Mouse (Mus musculus) C2C12 (cell line): Measurements from ENCODE around the gene Proca1. TPM values are rescaled to one million over a fixed set of nuclear protein-coding genes. Genes with fewer than 3 reads are reported as not detected.

Experiments
- H3K27me3 ChIP-seq: one replicate; pipeline ENCODE4 v1.6.1; 2011; ENCODE audit not compliant: control insufficient read depth, insufficient read depth, insufficient read length
- H3K36me3 ChIP-seq: one replicate; pipeline ENCODE4 v1.6.1; 2011; ENCODE audit not compliant: control insufficient read depth, insufficient read depth
- H3K4me3 ChIP-seq: one replicate; pipeline ENCODE4 v1.5.1; 2011; ENCODE audit warnings: mild to moderate bottlenecking, control low read depth; ENCODE audit not compliant: poor library complexity, insufficient read depth, severe bottlenecking
- H3K79me2 ChIP-seq: one replicate; pipeline ENCODE4 v1.6.1; 2011; ENCODE audit not compliant: control insufficient read depth, insufficient read depth
- H3K79me3 ChIP-seq: one replicate; pipeline ENCODE4 v1.6.1; 2011; ENCODE audit warnings: low read depth, control low read depth
- H3ac ChIP-seq: one replicate; pipeline ENCODE3; 2011; ENCODE audit warnings: low read depth; ENCODE audit not compliant: control insufficient read depth, insufficient read length
- CEBPB ChIP-seq: IDR thresholded peaks from one replicate; pipeline ENCODE4 v1.6.1; 2011; ENCODE audit warnings: low read depth, mild to moderate bottlenecking, control low read depth, moderate library complexity
- CTCF ChIP-seq: IDR thresholded peaks from one replicate; pipeline ENCODE4 v1.5.1; 2011; ENCODE audit not compliant: control insufficient read depth, insufficient read depth, insufficient read length
- FOSL1 ChIP-seq: IDR thresholded peaks from one replicate; pipeline ENCODE4 v1.8.0; 2011; ENCODE audit warnings: mild to moderate bottlenecking, low read length; ENCODE audit not compliant: poor library complexity, insufficient read depth, severe bottlenecking
- MAX ChIP-seq: IDR thresholded peaks from one replicate; pipeline ENCODE4 v1.6.1; 2011; ENCODE audit warnings: mild to moderate bottlenecking, control low read depth
- MYOD1 ChIP-seq: IDR thresholded peaks from one replicate; pipeline ENCODE4 v1.6.1; 2011; ENCODE audit warnings: low read depth; ENCODE audit not compliant: control insufficient read depth, insufficient read length
- MYOG ChIP-seq: IDR thresholded peaks from one replicate; pipeline ENCODE4 v1.6.1; 2011; ENCODE audit not compliant: control insufficient read depth, insufficient read length; ENCODE audit errors: extremely low read depth
- USF1 ChIP-seq: IDR thresholded peaks from one replicate; pipeline ENCODE4 v1.6.1; 2011; ENCODE audit warnings: low read depth, mild to moderate bottlenecking, control low read depth, moderate library complexity
- polyA plus RNA-seq: library from polyadenylated mRNA; unstranded; fragments of >200 nt; fragmentation: generic; extraction: Trizol; gene quantifications from one replicate; pipeline ENCODE4 v1.2.1, GENCODE M21; 2012; ENCODE audit warnings: missing spikeins

Gene Proca1
- polyA plus RNA-seq, 1 experiment: 0.18 TPM

DNA sequence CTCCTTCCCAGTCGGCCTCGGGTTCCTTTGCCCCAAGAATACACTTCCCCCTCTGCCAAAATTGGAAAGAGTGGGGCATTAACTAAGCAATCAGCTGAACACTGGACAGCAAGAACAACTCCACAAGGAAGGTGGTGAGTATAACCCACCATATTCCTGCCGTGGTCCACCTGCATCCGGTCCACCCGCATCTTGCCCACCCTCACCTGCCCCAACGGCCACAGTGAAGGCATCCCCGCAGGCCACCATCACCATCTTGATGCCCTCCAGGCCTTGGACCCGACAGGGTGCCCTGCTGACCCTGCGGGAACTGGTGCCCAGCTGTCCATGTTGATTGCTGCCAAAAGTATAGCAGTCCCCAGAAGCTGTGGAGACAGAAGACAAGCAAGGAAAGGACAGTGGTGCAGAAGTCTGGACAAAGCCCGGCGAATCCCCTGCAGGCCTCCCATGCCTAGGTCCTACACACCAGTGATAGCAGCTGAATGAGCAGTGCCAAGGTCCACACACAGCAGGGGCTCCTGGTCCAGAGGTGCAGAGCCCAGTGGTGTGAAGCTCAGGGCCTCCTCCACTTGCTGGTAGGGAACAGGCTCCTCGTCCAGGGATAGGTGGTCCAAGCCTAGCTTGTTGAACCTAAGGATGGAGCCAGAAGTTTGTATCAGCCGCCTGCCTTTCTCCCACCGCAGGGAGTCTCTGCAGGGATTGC, 25.8 kb upstream of the Proca1 start:
- TF ChIP-seq CEBPB: no peak
- no peak for TF ChIP-seq MAX
- TF ChIP-seq FOSL1: no peak
- TF ChIP-seq MYOG: no peak
- TF ChIP-seq USF1: no peak
- no peak for TF ChIP-seq CTCF
- TF ChIP-seq MYOD1: no peak

DNA sequence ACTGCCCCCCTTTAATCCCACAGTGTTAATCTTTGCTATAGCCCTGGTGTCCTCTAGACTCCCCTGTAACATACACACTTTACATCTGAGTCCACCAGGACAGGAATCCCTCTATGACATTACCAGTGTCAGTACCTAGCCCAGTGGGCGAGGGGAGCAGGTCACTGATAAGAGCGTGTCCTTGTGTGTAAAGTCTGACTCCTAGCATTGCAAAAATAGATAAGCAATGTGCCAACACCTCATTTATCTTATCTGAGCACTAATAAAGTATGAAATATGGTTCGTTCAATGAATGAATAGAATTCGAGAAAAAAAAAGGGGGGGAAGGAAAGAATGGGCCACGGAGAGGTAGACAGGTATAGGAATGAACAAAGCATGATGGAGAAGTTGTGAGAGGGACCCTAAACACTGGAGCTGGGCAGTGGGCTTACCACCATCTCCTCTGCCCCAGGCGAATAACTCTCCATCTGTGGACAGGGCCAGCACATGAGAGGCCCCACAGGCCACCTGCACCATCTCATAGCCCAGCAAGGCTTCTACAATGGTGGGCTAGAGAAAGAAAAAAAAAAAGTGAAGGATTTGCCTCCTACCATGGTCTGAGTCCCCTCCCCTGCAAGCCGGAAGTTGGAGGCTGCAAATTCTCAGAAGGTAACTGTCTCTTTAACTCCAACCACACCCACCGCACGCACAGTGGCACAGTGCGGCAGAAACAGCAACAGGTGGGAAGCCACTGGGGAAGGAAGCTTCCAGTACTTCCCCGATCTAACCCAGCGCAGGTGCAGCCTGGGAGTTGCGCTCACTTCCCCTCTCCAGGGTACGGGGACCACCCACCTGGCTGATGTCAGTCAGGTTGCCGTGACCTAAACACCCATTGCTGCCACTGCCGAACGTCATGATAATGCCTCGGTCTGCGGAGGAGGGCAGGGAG, 24.4 kb upstream of the Proca1 start:
- peaks cover 16% of the 10 kb centered on the region for H3K79me2 ChIP-seq
- H3ac ChIP-seq: no peak overlapping the region
- H3K36me3 ChIP-seq: peaks cover 7% of the 10 kb centered on the region
- no peak overlapping the region for H3K4me3 ChIP-seq
- H3K27me3 ChIP-seq: no peaks in the 10 kb centered on the region
- H3K79me3 ChIP-seq: peaks cover 14% of the 10 kb centered on the region
- TF ChIP-seq CEBPB (no peak), FOSL1 (no peak), USF1 (no peak), MYOG (no peak), MAX (no peak), MYOD1 (no peak), CTCF (no peak)

More for the DNA sequence above, 25.8 kb upstream of the Proca1 start:
- Histone ChIP-seq H3K36me3 (peaks cover 16% of the 10 kb centered on the region), H3ac (no peak overlapping the region), H3K79me3 (peaks cover 28% of the 10 kb centered on the region), H3K27me3 (no peaks in the 10 kb centered on the region), H3K4me3 (no peak overlapping the region), H3K79me2 (peaks cover 30% of the 10 kb centered on the region)

DNA sequence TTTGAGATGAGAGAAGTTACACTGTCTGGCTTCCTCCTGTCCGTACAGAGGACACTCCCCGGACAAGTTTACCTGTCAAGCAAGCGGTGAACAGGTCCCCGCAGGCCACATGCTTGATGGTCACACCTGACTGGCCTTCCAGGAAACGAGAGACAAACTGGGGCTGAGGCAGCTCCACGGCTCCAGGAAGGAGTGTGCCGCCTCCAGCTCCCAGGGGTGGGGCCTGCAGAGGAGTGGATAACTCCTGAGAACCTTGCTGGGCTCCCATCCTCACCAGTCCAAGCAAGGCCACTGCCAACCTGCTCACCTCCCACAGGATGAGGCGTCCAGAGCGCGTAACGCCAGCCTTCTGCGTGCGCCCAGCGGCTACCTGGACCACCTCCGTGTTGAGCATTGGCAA, 22.9 kb upstream of the Proca1 start:
- Histone ChIP-seq H3K4me3 (no peak overlapping the region), H3K36me3 (peaks cover 7% of the 10 kb centered on the region), H3K79me2 (peaks cover under 1% of the 10 kb centered on the region), H3ac (no peak overlapping the region), H3K27me3 (no peaks in the 10 kb centered on the region), H3K79me3 (no peaks in the 10 kb centered on the region)
- TF ChIP-seq USF1: no peak
- no peak for TF ChIP-seq CEBPB
- no peak for TF ChIP-seq FOSL1
- TF ChIP-seq MAX: no peak
- no peak for TF ChIP-seq MYOD1
- no peak for TF ChIP-seq CTCF
- no peak for TF ChIP-seq MYOG

DNA sequence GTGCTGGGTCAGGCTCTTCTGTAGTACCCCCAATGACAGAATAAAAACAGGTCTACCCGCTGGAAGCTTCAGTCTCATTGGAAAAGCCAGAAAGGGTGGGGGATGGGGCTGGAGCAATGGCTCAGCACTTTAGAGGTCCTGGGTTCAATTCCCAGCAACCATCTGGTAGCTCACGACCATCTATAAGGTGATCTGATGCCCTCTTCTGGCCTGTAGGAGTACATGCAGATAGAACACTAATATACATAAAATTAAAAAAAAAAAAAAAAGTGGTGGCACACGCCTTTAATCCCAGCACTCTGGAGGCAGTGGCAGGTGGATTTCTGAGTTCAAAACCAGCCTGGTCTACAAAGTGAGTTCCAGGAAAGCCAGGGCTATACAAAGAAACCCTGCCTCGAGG, 21.9 kb upstream of the Proca1 start:
- Histone ChIP-seq H3K4me3 (no peak overlapping the region), H3K27me3 (no peaks in the 10 kb centered on the region), H3K36me3 (peaks cover 7% of the 10 kb centered on the region), H3ac (no peak overlapping the region), H3K79me2 (no peaks in the 10 kb centered on the region), H3K79me3 (no peaks in the 10 kb centered on the region)
- TF ChIP-seq MYOD1 (no peak), FOSL1 (no peak), CTCF (no peak), MAX (no peak), USF1 (no peak), MYOG (no peak), CEBPB (no peak)

DNA sequence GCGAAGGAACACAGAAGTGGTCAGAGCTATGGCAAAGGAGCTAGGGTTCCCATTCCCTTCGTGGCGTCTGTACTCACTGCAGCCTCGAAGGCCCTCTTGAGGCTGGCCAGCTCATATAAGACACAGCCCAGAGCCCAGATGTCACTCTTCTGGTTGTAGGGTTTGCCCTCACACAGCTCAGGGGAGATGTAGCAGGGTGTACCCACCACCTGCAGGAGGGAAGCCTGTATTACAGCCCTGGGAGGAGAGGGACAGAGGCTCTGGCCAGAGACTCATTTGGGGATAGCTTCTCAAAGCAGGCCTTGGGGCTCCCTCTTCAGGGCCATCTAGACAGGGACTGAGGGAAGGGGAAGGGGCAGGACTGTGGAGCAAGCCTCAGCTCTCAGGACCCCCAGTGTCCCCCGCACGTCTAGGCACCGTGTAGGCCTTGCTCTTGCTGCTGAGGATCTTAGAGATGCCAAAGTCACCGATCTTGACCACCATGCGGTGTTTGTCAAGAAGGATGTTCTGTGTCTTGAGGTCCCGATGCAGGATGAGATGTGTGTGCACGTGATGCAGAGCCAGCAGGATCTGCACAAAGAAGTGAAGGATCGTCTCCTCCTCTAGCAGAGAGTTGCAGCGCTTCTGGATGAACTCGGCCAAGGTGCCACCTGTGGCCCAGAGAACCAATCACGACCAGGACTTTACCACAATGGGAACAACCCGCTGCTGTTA, 21.0 kb upstream of the Proca1 start:
- Histone ChIP-seq H3K36me3 (peaks cover 7% of the 10 kb centered on the region), H3K4me3 (no peak overlapping the region), H3K79me2 (no peaks in the 10 kb centered on the region), H3K79me3 (no peaks in the 10 kb centered on the region), H3K27me3 (no peaks in the 10 kb centered on the region), H3ac (no peak overlapping the region)
- no peak for TF ChIP-seq MAX
- TF ChIP-seq CTCF: peak; percentile 6
